Mouse (Mus musculus) intestine, postnatal 0 days (tissue): Measurements from ENCODE around the gene Gdpd5. TPM values are rescaled to one million over a fixed set of nuclear protein-coding genes. Genes with fewer than 3 reads are reported as not detected.

Experiments used
- ATAC-seq: fragments of 200-750 bp; cut with Nextera tagmentation; 2 replicates; pipeline ENCODE4 v1.8.0; 2017; ENCODE audit warnings: mild to moderate bottlenecking, moderate TSS enrichment, moderate library complexity
- H3K27ac ChIP-seq: fragments of 300-500 bp; sonication (generic); 2 replicates; pipeline ENCODE4 v1.5.1; 2014; ENCODE audit warnings: mild to moderate bottlenecking, low read depth, low read length, moderate library complexity
- H3K27me3 ChIP-seq: fragments of 300-500 bp; sonication (generic); replicated peaks from 2 replicates; pipeline ENCODE4 v1.6.1; 2014; ENCODE audit warnings: low read length, mixed read lengths; ENCODE audit not compliant: control insufficient read depth, insufficient read depth
- H3K36me3 ChIP-seq: fragments of 300-500 bp; sonication (generic); 2 replicates; pipeline ENCODE4 v1.6.1; 2014; ENCODE audit warnings: mild to moderate bottlenecking, moderate library complexity; ENCODE audit not compliant: control insufficient read depth, insufficient read depth
- H3K4me1 ChIP-seq: fragments of 300-500 bp; sonication (generic); replicated peaks from 2 replicates; pipeline ENCODE4 v1.6.1; 2014; ENCODE audit warnings: antibody characterized with exemption, low read length, mixed read lengths; ENCODE audit not compliant: control insufficient read depth, insufficient read depth
- H3K4me2 ChIP-seq: fragments of 300-500 bp; sonication (generic); replicated peaks from 2 replicates; pipeline ENCODE4 v1.6.1; 2014; ENCODE audit warnings: low read depth, mild to moderate bottlenecking, moderate library complexity
- H3K4me3 ChIP-seq: fragments of 300-500 bp; sonication (generic); 2 replicates; pipeline ENCODE4 v1.5.1; 2014; ENCODE audit warnings: low read depth, low read length
- H3K9ac ChIP-seq: fragments of 300-500 bp; sonication (generic); 2 replicates; pipeline ENCODE4 v1.6.1; 2014; ENCODE audit warnings: mild to moderate bottlenecking, low read depth, low read length
- H3K9me3 ChIP-seq: fragments of 300-500 bp; sonication (generic); 2 replicates; pipeline ENCODE4 v1.6.1; 2016; ENCODE audit warnings: mixed run types; ENCODE audit not compliant: control insufficient read depth
- CTCF ChIP-seq: sonication (generic); IDR thresholded peaks from 2 replicates; pipeline ENCODE4 v1.5.1; 2016; ENCODE audit warnings: low read depth, mild to moderate bottlenecking, control low read depth, antibody characterized with exemption, moderate library complexity
- WGBS: fragments of 180-500 bp; shearing (Covaris S2); extraction: QIAGEN DNeasy Blood & Tissue Kit; methylation state at CpG from one replicate; pipeline ENCODE4 v1.1.7; 2014; 5-methylcytosine and 5-hydroxymethylcytosine counted together
- polyA plus RNA-seq: library from polyadenylated mRNA; unstranded; fragments of >200 nt; fragmentation: Nextera tagmentation; extraction: Ambion mirVana; gene quantifications from 2 replicates; pipeline ENCODE4 v1.2.1, GENCODE M21; 2015

Gdpd5 gene
- polyA plus RNA-seq, 1 experiment from 2014 or later = 15.7 TPM

DNA sequence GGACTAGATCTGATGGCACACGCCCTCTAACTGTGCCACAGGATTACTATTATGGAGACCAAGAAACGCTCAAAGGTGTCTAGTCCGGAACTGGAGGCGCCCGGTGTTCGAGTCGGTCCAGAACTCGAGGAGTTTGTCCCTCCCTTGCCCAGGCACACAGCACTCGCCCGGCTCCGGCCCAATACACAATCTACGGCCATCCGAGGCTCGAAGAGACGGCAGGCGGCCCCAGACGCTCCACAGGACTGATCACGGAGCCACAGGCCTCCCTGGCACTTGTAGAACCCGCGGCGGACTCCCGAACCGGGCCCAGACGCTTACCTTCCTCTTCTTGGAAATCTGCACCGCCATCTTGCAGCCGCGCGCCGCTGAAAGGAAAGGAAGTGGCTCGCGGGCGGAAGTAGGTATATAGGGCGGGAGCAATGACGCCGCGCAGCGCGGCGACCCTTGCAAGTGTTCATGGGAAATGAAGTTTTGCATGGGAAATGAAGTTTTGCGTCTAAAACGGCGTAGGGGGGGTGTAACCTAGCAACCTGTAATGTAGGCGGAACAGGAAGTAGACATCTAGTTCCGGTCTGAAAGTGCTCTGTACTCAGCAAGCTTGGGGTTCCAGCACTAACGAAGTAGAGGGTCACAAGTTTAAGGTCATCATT, 102.2 kb downstream of the Gdpd5 start, which contains the start of gene Rps3:
Gene Rps3, minus strand, starts transcription at position 468 of the 653 bp plus-strand sequence.
- Histone ChIP-seq H3K27me3 (no peaks in the 10 kb centered on the region), H3K4me1 (0 out of 2 replicates have a peak, but pooled peaks cover 9% of the 10 kb centered on the region), H3K4me2 (peak within 1 kb of the TSS; percentile 65), H3K9me3 (no peaks in the 10 kb centered on the region), H3K4me3 (peak within 1 kb of the TSS; percentile 60), H3K36me3 (peaks cover 38% of the 10 kb centered on the region), H3K9ac (peak within 1 kb of the TSS; percentile 65), H3K27ac (peak within 1 kb of the TSS; percentile 79)
- no peak for TF ChIP-seq CTCF
- under 1% methylated on average over 45 of the region's 45 CpGs for WGBS
- ATAC-seq = peak; percentile 94

DNA sequence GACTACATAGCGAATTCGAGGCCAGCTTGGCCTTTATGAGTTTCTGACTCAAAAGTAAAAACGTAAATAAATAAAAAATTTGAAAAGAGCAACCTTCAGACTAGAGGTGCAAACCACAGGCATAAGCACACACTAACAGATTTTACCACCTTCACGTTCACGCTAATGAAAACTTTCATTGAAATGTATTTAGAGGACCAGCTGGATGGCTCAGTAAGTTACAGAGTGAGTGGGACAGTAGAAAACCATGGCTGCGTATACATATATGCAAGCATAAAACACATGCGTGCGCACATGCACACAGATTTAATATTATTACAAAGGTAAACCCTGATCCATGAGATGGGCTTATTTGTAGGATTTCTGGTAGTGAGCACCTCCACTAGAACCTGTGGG, 102.7 kb downstream of the Gdpd5 start:
- peaks cover 33% of the 10 kb centered on the region for H3K36me3 ChIP-seq
- H3K4me3 ChIP-seq = no peak overlapping the region
- no peak overlapping the region for H3K9ac ChIP-seq
- H3K9me3 ChIP-seq = no peaks in the 10 kb centered on the region
- no peaks in the 10 kb centered on the region for H3K27me3 ChIP-seq
- 45% methylated on average over 8 of the region's 8 CpGs for WGBS
- H3K27ac ChIP-seq = no peak overlapping the region
- no peak for TF ChIP-seq CTCF
- 0 out of 2 replicates have a peak, but pooled peaks cover 9% of the 10 kb centered on the region for H3K4me1 ChIP-seq
- 0 out of 2 replicates have a peak, but pooled peaks have one; percentile 1 for ATAC-seq
- peak overlapping the region; percentile 57 for H3K4me2 ChIP-seq

DNA sequence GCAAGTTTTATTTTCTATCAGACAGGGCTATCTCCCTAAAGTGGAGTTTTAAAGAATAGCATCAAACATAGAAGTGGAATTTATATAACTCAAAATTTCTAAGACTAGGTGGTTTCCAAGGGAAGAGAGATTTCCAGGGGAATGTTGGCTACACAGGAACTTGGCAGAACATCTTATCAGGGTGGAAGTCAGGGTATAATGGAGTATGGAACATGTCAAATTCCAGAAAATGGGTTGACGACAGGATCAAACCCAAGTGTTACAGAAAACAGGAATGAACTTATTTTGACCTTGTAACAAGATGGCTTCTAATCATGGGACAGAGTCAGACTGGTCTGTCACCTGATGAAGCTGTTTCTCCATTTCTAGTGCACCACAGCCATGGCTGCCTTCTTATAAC, 103.5 kb downstream of the Gdpd5 start:
- H3K27ac ChIP-seq = no peak overlapping the region
- H3K9ac ChIP-seq = no peak overlapping the region
- H3K4me2 ChIP-seq = no peak overlapping the region
- no peaks in the 10 kb centered on the region for H3K9me3 ChIP-seq
- H3K27me3 ChIP-seq = no peaks in the 10 kb centered on the region
- H3K4me1 ChIP-seq = 0 out of 2 replicates have a peak, but pooled peaks cover 9% of the 10 kb centered on the region
- no peak overlapping the region for H3K4me3 ChIP-seq
- TF ChIP-seq CTCF = no peak
- 79% methylated on average over 1 of the region's 1 CpGs for WGBS
- ATAC-seq = no peak
- H3K36me3 ChIP-seq = peaks cover 25% of the 10 kb centered on the region

DNA sequence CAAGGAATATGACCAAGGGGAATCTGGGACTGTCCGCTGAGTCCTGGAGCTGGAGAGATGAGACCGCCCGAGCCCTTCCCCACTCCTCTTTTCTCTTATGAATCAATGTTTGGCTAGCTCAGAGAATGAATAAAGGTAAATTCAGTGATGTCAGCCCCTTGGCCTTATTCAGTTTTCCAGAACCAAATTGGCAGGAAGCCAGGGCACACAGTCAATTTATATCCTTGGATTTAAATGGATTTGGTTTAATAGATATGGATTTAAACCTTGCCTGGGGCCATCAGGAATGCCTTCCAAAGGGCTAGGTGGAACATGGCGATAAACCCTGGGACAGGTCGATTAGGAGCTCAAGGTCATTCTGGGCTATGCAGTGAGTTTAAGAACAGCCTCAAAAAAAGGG, 108.5 kb downstream of the Gdpd5 start:
- Histone ChIP-seq H3K9me3 (no peaks in the 10 kb centered on the region), H3K4me1 (no peaks in the 10 kb centered on the region), H3K4me2 (no peak overlapping the region), H3K36me3 (no peaks in the 10 kb centered on the region), H3K9ac (no peak overlapping the region), H3K4me3 (no peak overlapping the region), H3K27ac (no peak overlapping the region), H3K27me3 (no peaks in the 10 kb centered on the region)
- no peak for ATAC-seq
- no peak for TF ChIP-seq CTCF
- 67% methylated on average over 5 of the region's 5 CpGs for whole genome bisulfite sequencing

DNA sequence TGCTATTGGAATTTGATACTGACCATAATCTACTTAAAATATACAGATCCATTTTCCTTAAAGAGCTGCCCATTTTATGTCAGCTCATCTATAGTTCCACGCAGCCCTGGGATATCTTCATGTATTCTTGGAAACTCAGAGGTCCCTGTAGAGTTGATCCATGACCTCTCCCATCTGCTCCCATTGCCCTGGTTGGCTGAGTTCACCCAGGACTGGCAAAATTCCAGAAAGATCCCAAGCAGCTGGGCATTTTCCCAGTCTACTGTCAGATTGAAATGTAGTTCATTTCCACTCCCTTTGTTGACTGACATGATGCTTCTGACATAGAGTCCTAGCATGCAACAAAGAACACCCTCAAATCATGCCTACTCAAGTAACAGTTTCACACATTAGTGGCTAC, 117.9 kb downstream of the Gdpd5 start:
- H3K4me1 ChIP-seq = no peaks in the 10 kb centered on the region
- no peak overlapping the region for H3K4me2 ChIP-seq
- no peaks in the 10 kb centered on the region for H3K36me3 ChIP-seq
- no peaks in the 10 kb centered on the region for H3K9me3 ChIP-seq
- WGBS = 54% methylated on average over 1 of the region's 1 CpGs
- no peak overlapping the region for H3K4me3 ChIP-seq
- ATAC-seq = no peak
- TF ChIP-seq CTCF = no peak
- H3K27ac ChIP-seq = no peak overlapping the region
- H3K9ac ChIP-seq = no peak overlapping the region
- H3K27me3 ChIP-seq = no peaks in the 10 kb centered on the region

DNA sequence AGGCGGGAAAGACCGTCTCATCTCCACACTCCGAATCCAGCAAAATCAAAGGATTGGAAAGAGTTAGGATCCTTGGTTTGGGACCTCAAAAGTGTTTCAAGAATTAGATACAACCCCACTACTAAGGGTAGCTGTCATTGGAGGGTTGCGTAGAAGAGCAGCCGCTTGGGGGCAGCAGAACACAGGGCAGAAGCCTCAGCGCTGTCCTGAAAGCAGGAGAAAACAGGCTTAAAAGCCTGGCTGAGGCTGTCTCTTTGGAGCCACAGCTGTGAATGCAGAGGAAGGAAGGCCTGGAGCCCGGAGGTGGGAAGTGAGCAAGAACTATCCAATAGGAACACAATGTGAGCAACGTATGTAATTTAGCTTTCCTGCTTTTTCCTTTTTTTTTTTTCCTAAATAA, 119.0 kb downstream of the Gdpd5 start:
- H3K27ac ChIP-seq = no peak overlapping the region
- whole genome bisulfite sequencing = 4% methylated on average over 8 of the region's 8 CpGs
- no peaks in the 10 kb centered on the region for H3K4me1 ChIP-seq
- no peak overlapping the region for H3K4me2 ChIP-seq
- peak; percentile 98 for TF ChIP-seq CTCF
- no peaks in the 10 kb centered on the region for H3K9me3 ChIP-seq
- H3K4me3 ChIP-seq = no peak overlapping the region
- ATAC-seq = peak; percentile 41; the same call in 1 of the 2 replicates
- no peaks in the 10 kb centered on the region for H3K36me3 ChIP-seq
- no peaks in the 10 kb centered on the region for H3K27me3 ChIP-seq
- no peak overlapping the region for H3K9ac ChIP-seq

DNA sequence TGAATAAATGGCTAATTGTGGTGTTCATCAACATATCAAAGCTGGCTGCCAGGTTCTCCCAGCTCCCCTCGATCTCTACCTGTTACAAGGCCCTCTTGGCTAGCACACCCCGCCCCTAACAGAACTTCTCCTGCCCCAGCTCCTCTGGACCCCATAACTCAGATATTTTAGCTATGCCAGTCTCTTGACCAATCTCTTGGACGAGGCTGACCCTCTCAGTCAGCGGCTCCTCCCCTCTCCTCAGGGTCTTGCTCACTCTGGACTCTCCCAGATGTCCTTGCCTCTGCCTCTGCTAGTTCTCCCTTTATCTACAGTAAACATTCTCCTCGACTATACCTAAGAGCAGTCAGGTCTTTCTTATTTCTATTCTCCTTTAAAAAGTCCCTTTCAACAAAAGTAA, 119.4 kb downstream of the Gdpd5 start:
- no peaks in the 10 kb centered on the region for H3K4me1 ChIP-seq
- ATAC-seq = no peak
- no peak overlapping the region for H3K4me2 ChIP-seq
- 30% methylated on average over 5 of the region's 5 CpGs for WGBS
- no peaks in the 10 kb centered on the region for H3K9me3 ChIP-seq
- no peaks in the 10 kb centered on the region for H3K27me3 ChIP-seq
- H3K27ac ChIP-seq = no peak overlapping the region
- H3K9ac ChIP-seq = no peak overlapping the region
- TF ChIP-seq CTCF = no peak
- H3K4me3 ChIP-seq = no peak overlapping the region
- H3K36me3 ChIP-seq = no peaks in the 10 kb centered on the region
